Mouse (Mus musculus) hindbrain, embryonic 14.5 days (tissue): ENCODE results near the gene Fbxo42. TPM values are rescaled to one million over a fixed set of nuclear protein-coding genes. Genes with fewer than 3 reads are reported as not detected.
"Not testable (repeated sequence)": the region's sequence is repeated elsewhere in the genome, so short reads cannot be mapped to it uniquely, and the experiment has no call there.

Source experiments
- ATAC-seq: fragments of 200-750 bp; cut with Nextera tagmentation; 2 replicates; pipeline ENCODE4 v1.8.0; 2017; ENCODE audit warnings: moderate number of reproducible peaks, mild to moderate bottlenecking, moderate TSS enrichment, moderate library complexity; ENCODE audit not compliant: low FRiP score
- DNase-seq: peaks from one replicate; pipeline ENCODE4 v3.0.0-alpha.2; 2015; ENCODE audit warnings: low spot score
- H3K27ac ChIP-seq: fragments of 300-500 bp; sonication (generic); 2 replicates; pipeline ENCODE4 v1.5.1; 2014; ENCODE audit warnings: mild to moderate bottlenecking, moderate library complexity
- H3K27me3 ChIP-seq: fragments of 300-500 bp; sonication (generic); 2 replicates; pipeline ENCODE4 v1.6.1; 2014; ENCODE audit warnings: mild to moderate bottlenecking, low read length, mixed read lengths; ENCODE audit not compliant: control insufficient read depth, insufficient read depth
- H3K36me3 ChIP-seq: fragments of 300-500 bp; sonication (generic); replicated peaks from 2 replicates; pipeline ENCODE4 v1.6.1; 2014; ENCODE audit not compliant: control insufficient read depth, insufficient read depth
- H3K4me1 ChIP-seq: fragments of 300-500 bp; sonication (generic); replicated peaks from 2 replicates; pipeline ENCODE4 v1.6.1; 2014; ENCODE audit warnings: antibody characterized with exemption, low read length, mixed read lengths; ENCODE audit not compliant: control insufficient read depth, insufficient read depth
- H3K4me2 ChIP-seq: fragments of 300-500 bp; sonication (generic); replicated peaks from 2 replicates; pipeline ENCODE4 v1.6.1; 2014; ENCODE audit warnings: mild to moderate bottlenecking, moderate library complexity
- H3K4me3 ChIP-seq: fragments of 300-500 bp; sonication (generic); replicated peaks from 2 replicates; pipeline ENCODE4 v1.5.1; 2014; ENCODE audit warnings: mild to moderate bottlenecking, low read length
- H3K9ac ChIP-seq: fragments of 300-500 bp; sonication (generic); 2 replicates; pipeline ENCODE4 v1.6.1; 2014
- H3K9me3 ChIP-seq: fragments of 300-500 bp; sonication (generic); 2 replicates; pipeline ENCODE4 v1.6.1; 2016; ENCODE audit warnings: low read length; ENCODE audit not compliant: control insufficient read depth
- WGBS: fragments of 180-500 bp; shearing (Covaris S2); extraction: QIAGEN DNeasy Blood & Tissue Kit; methylation state at CpG from one replicate; pipeline ENCODE4 v1.1.7; 2014; 5-methylcytosine and 5-hydroxymethylcytosine counted together
- polyA plus RNA-seq: library from polyadenylated mRNA; unstranded; fragments of >200 nt; fragmentation: Nextera tagmentation; extraction: Ambion mirVana; gene quantifications from 2 replicates; pipeline ENCODE4 v1.2.1, GENCODE M21; 2014

Gene Fbxo42
- polyA plus RNA-seq, 1 experiment from 2014 or later = 27.6 TPM

- peaks cover 56% of the 10 kb centered on the region for H3K4me1 ChIP-seq
Measured at GRCm38 (mm10) chr4:141133227-141133626, 14.5 kb upstream of the Fbxo42 start.

GRCm38 (mm10) chr4:141134031-141134441, 13.7 kb upstream of the Fbxo42 start:
- Histone ChIP-seq H3K27ac (peak overlapping the region; percentile 71), H3K9ac (no peak overlapping the region), H3K4me2 (no peak overlapping the region), H3K4me1 (peaks cover 64% of the 10 kb centered on the region), H3K27me3 (no peaks in the 10 kb centered on the region), H3K9me3 (no peaks in the 10 kb centered on the region), H3K36me3 (no peaks in the 10 kb centered on the region), H3K4me3 (no peak overlapping the region)
- ATAC-seq (no peak), DNase-seq (no peak)
- 16% methylated on average over 8 of the region's 8 CpGs for WGBS

More at GRCm38 (mm10) chr4:141133227-141133626, 14.5 kb upstream of the Fbxo42 start:
- H3K4me3 ChIP-seq = no peak overlapping the region
- no peak overlapping the region for H3K9ac ChIP-seq
- no peaks in the 10 kb centered on the region for H3K9me3 ChIP-seq
- WGBS = 67% methylated on average over 8 of the region's 8 CpGs
- no peaks in the 10 kb centered on the region for H3K27me3 ChIP-seq
- ATAC-seq (no peak), DNase-seq (no peak)
- no peak overlapping the region for H3K4me2 ChIP-seq
- H3K27ac ChIP-seq = no peak overlapping the region
- no peaks in the 10 kb centered on the region for H3K36me3 ChIP-seq

- Histone ChIP-seq H3K4me3 (no peak overlapping the region), H3K9me3 (no peaks in the 10 kb centered on the region), H3K27me3 (no peaks in the 10 kb centered on the region), H3K9ac (no peak overlapping the region), H3K4me1 (peaks cover 64% of the 10 kb centered on the region), H3K4me2 (no peak overlapping the region; the same call in 1 of the 2 replicates), H3K36me3 (no peaks in the 10 kb centered on the region), H3K27ac (peak overlapping the region; percentile 71)
- WGBS = 75% methylated on average over 20 of the region's 20 CpGs
- DNase-seq = no peak
- no peak for ATAC-seq
Measured at GRCm38 (mm10) chr4:141134751-141135530, 12.8 kb upstream of the Fbxo42 start.

GRCm38 (mm10) chr4:141136126-141136525, 11.6 kb upstream of the Fbxo42 start:
- DNase-seq (no peak), ATAC-seq (no peak)
- Histone ChIP-seq H3K4me1 (peaks cover 58% of the 10 kb centered on the region), H3K27me3 (no peaks in the 10 kb centered on the region), H3K9ac (no peak overlapping the region; the same call in 1 of the 2 replicates), H3K4me2 (no peak overlapping the region), H3K36me3 (no peaks in the 10 kb centered on the region), H3K27ac (no peak overlapping the region), H3K9me3 (no peaks in the 10 kb centered on the region), H3K4me3 (no peak overlapping the region)
- WGBS = 70% methylated on average over 7 of the region's 7 CpGs

DNA sequence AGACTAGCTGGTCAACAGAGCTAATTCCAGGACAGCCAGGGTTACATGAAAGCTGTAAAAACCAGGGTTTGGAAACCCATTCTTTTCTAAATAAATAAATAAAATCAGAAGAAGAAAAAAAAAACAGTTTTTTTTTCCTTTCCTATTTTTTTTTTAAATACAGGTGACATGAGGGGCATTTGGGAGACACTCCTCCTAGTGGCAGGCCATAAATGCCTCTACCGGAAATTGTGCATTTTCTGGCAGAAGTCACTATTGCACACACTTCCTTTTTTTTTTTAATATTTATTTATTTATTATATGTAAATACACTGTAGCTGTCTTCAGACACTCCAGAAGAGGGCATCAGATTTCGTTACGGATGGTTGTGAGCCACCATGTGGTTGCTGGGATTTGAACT, 10.0 kb upstream of the Fbxo42 start:
- not testable (repeated sequence) for DNase-seq, H3K27ac ChIP-seq, H3K36me3 ChIP-seq, H3K9me3 ChIP-seq, H3K4me3 ChIP-seq, H3K9ac ChIP-seq, H3K27me3 ChIP-seq, ATAC-seq
- Histone ChIP-seq H3K4me1 (peaks cover 44% of the 10 kb centered on the region), H3K4me2 (peak overlapping the region; percentile 92)
- 79% methylated on average over 1 of the region's 3 CpGs for WGBS

GRCm38 (mm10) chr4:141138425-141139115, 9.1 kb upstream of the Fbxo42 start:
- peak overlapping the region; percentile 87 for H3K9ac ChIP-seq
- ATAC-seq (no peak), DNase-seq (no peak)
- H3K4me1 ChIP-seq = peaks cover 40% of the 10 kb centered on the region
- peak overlapping the region; percentile 92 for H3K4me2 ChIP-seq
- no peaks in the 10 kb centered on the region for H3K9me3 ChIP-seq
- WGBS = 4% methylated on average over 29 of the region's 29 CpGs
- no peaks in the 10 kb centered on the region for H3K36me3 ChIP-seq
- no peaks in the 10 kb centered on the region for H3K27me3 ChIP-seq
- H3K4me3 ChIP-seq = peak overlapping the region; percentile 92
- peak overlapping the region; percentile 97 for H3K27ac ChIP-seq

DNA sequence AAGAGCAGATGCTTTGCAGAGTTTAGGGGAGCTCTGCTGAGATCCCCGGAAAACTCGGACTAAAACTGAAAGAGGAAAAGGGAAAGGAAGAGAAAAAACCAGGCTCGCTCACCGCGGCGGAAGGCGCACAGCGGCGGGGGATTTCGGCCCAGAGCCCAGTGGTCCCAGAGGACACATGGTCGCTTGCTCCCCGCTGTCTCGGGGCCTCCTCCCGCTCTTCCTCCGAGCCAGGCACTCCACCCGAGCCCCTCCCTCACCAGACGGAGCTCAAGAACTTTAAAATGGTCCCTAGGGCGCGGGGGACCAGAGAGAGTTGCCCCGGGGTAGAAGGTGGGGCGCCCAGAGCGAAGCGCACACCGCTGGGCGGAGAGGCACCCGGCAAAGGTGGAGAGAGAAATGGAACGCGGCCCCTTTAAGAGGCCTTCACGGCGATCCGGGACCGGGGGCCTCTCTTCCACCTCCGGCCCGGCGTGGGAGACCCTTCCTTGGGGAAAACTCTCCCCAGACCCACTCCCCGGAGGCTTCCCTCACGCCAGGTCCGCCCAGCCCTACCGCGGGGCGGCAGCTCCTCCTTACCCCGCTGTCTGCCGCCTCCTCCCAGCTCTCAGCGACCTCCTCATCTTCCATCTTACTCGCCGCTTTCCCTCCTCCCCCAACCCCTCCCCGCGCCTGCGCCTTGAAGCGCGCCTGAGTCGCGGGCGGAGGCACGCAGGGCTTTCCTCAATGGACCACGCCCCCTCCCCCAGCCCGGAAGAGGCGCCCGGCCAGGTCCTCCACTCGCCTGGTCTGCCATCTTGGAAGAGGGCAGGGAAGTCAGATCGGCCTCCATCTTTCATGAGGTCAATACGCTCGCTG, 8.4 kb upstream of the Fbxo42 start, which contains the start of gene Szrd1:
TSS of gene Szrd1 (minus strand) at position 660 of the 855 bp plus-strand sequence.
- H3K4me3 ChIP-seq = peak within 1 kb of the TSS; percentile 92
- H3K9me3 ChIP-seq = no peaks in the 10 kb centered on the region
- ATAC-seq = peak; percentile 94
- under 1% methylated on average over 60 of the region's 63 CpGs for WGBS
- peak; percentile 98 for DNase-seq
- H3K27ac ChIP-seq = peak within 1 kb of the TSS; percentile 97
- peaks cover 34% of the 10 kb centered on the region for H3K4me1 ChIP-seq
- no peaks in the 10 kb centered on the region for H3K36me3 ChIP-seq
- peak within 1 kb of the TSS; percentile 92 for H3K4me2 ChIP-seq
- H3K27me3 ChIP-seq = no peaks in the 10 kb centered on the region
- H3K9ac ChIP-seq = peak within 1 kb of the TSS; percentile 87

DNA sequence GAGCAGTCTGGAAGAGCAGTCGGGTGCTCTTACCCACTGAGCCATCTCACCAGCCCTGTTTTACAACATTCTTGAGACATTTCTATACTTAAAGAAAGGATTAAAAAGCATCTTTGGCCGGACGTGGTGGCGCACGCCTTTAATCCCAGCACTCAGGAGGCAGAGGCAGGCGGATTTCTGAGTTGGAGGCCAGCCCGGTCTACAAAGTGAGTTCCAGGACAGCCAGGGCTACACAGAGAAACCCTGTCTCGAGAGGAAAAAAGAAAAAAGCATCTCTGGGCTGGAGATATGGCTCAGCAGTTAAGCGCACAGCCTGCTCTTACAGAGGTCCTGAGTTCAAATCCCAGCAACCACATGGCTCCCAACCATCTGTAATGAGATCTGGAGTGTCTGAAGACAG, 7.4 kb upstream of the Fbxo42 start:
- not testable (repeated sequence) for H3K4me2 ChIP-seq, ATAC-seq, H3K36me3 ChIP-seq, H3K9ac ChIP-seq, H3K4me3 ChIP-seq, H3K27me3 ChIP-seq, H3K9me3 ChIP-seq, DNase-seq, H3K27ac ChIP-seq
- H3K4me1 ChIP-seq = peaks cover 27% of the 10 kb centered on the region
- 89% methylated on average over 9 of the region's 9 CpGs for WGBS

DNA sequence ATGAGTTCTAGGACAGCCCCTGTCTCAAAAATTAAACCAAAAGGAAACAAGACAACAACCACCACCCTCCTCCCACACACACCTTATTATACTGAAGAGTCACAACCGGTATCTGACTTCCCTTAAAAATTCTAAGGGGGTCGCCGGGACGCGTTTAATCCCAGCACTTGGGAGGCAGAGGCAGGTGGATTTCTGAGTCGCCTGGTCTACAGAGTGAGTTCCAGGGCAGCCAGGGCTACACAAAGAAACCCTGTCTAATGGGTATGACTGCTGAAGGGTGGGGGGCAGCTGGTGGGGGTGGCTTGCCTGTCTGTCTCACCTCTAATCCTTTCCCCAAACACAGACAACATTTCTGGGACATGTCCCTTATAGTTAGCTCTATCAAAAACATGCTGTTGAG, 6.7 kb upstream of the Fbxo42 start:
- no peak overlapping the region for H3K9ac ChIP-seq
- ATAC-seq (no peak), DNase-seq (no peak)
- H3K27ac ChIP-seq = no peak overlapping the region
- no peaks in the 10 kb centered on the region for H3K9me3 ChIP-seq
- 87% methylated on average over 6 of the region's 6 CpGs for WGBS
- H3K4me1 ChIP-seq = peaks cover 27% of the 10 kb centered on the region
- H3K4me3 ChIP-seq = no peak overlapping the region
- no peak overlapping the region for H3K4me2 ChIP-seq
- H3K36me3 ChIP-seq = no peaks in the 10 kb centered on the region
- H3K27me3 ChIP-seq = no peaks in the 10 kb centered on the region
